8 mouse cellular contexts compared by ENCODE assay signal in genomic region chr6:88065116-88065515, GRCm38 (mm10). TPM values are rescaled to one million over a fixed set of nuclear protein-coding genes. Genes with fewer than 3 reads are reported as not detected.
DNase-seq lines count a peak whose midpoint lies in the region; TF ChIP-seq lines count a peak whose summit lies in the region.

No protein-coding gene starts in this region.

- 48% methylated on average over 4 of the region's 4 CpGs for WGBS in heart, embryonic 10.5 days

- H3K4me3 ChIP-seq in layer of hippocampus, adult 2 months: no peak overlapping the region
- no peak overlapping the region for H3K4me3 ChIP-seq in heart, embryonic 10.5 days

- H3K4me1 ChIP-seq in heart, embryonic 10.5 days: no peaks in the 10 kb centered on the region

- no peak for DNase-seq in layer of hippocampus, adult 2 months (ENCODE audit: low spot score in 2 of 2)
- no peak for DNase-seq in layer of hippocampus, postnatal 14 days (ENCODE audit: low spot score in 2 of 2)
- peak; percentile 40 for DNase-seq in Muller cell, postnatal 12 days (ENCODE audit: inconsistent ontology term)
- no peak for DNase-seq in heart, embryonic 10.5 days (ENCODE audit: low spot score)
- DNase-seq in kidney, postnatal 36 days: peak; percentile 75 to 82
- peak; percentile 15 for DNase-seq in right cerebral cortex, postnatal 25 days
- DNase-seq in cerebellum, adult 8-10 months: no peak
- DNase-seq in natural killer cell, adult 2 months (ENCODE audit: low spot score in 2 of 2): no peak

- H3K27ac ChIP-seq in layer of hippocampus, adult 2 months: peak overlapping the region; percentile 70; the same call in 1 of the 2 replicates
- peak overlapping the region; percentile 76 for H3K27ac ChIP-seq in heart, embryonic 10.5 days

- H3K36me3 ChIP-seq in heart, embryonic 10.5 days: no peaks in the 10 kb centered on the region

- H3K27me3 ChIP-seq in heart, embryonic 10.5 days (ENCODE audit: insufficient read depth, poor library complexity, severe bottlenecking): no peaks in the 10 kb centered on the region

- no peak for TF ChIP-seq CTCF in layer of hippocampus, adult 2 months (conservative IDR thresholded peaks at IDR 0.05)

- H3K9me3 ChIP-seq in heart, embryonic 10.5 days: no peaks in the 10 kb centered on the region

RNA-seq across cellular contexts. Expression of gene Rpn1, which starts 19.2 kb away (rescaled TPM):
- 100 to 1,000 TPM; 163 to 174 TPM for total RNA-seq in layer of hippocampus, adult 2 months (2021)
- total RNA-seq in layer of hippocampus, postnatal 14 days (2021): 100 to 1,000 TPM; 143 to 166 TPM
- polyA plus RNA-seq in heart, embryonic 10.5 days (2016; fragmentation: Nextera tagmentation; extraction: Ambion mirVana): 268 and 346 TPM in 2 replicates

RNA-seq across cellular contexts. Expression of gene Rab7, which starts 20.0 kb away (rescaled TPM):
- 100 to 1,000 TPM; 305 to 332 TPM for total RNA-seq in layer of hippocampus, adult 2 months (2021)
- total RNA-seq in layer of hippocampus, postnatal 14 days (2021): 100 to 1,000 TPM; 306 to 313 TPM
- 217 and 229 TPM in 2 replicates for polyA plus RNA-seq in heart, embryonic 10.5 days (2016; fragmentation: Nextera tagmentation; extraction: Ambion mirVana)

Comparison
In these comparisons a context has a peak if more than half of its experiments do, and no peak if none do; other contexts are left out.
1. DNase-seq: peak in Muller cell, postnatal 12 days (single experiment), kidney, postnatal 36 days (2 of 2) and right cerebral cortex, postnatal 25 days (single experiment); none in layer of hippocampus, adult 2 months (0 of 2), layer of hippocampus, postnatal 14 days (0 of 2), heart, embryonic 10.5 days (single experiment), cerebellum, adult 8-10 months (single experiment) and natural killer cell, adult 2 months (0 of 2).